ENCODE assay signal across 21 mouse cellular contexts in genomic region chr2:11679626-11680025, GRCm38 (mm10). TPM values are rescaled to one million over a fixed set of nuclear protein-coding genes. Genes with fewer than 3 reads are reported as not detected.
"Had no signal": no experiment of that assay in that cellular context is flagged by ENCODE, and none has a peak within 500 bp of the region (broad histone marks: within the 10 kb centered on the region; RNA-seq: fewer than 3 reads in every experiment).

No protein-coding gene starts in this region.

- H3K9ac ChIP-seq: liver, embryonic 15.5 days; neural tube, embryonic 13.5 days had no signal

- H3K4me3 ChIP-seq: left cerebral cortex, adult 2 months; limb, embryonic 10.5 days; liver, embryonic 15.5 days; megakaryocyte, embryonic 14.5 days; neural tube, embryonic 13.5 days had no signal

- H3K9me3 ChIP-seq: limb, embryonic 10.5 days; liver, embryonic 15.5 days; neural tube, embryonic 13.5 days had no signal

- H3K27me3 ChIP-seq: liver, embryonic 15.5 days; neural tube, embryonic 13.5 days had no signal

- H3K36me3 ChIP-seq: limb, embryonic 10.5 days; liver, embryonic 15.5 days; neural tube, embryonic 13.5 days had no signal

- H3K4me1 ChIP-seq: limb, embryonic 10.5 days; liver, embryonic 15.5 days; neural tube, embryonic 13.5 days had no signal

- DNase-seq: kidney, postnatal 25 days; lung, adult 2 months; lung, postnatal 10 days; retina, postnatal 1 day; thymus, adult 2 months; thymus, postnatal 36 days had no signal

- H3K4me2 ChIP-seq: liver, embryonic 11.5 days; liver, embryonic 15.5 days; midbrain, embryonic 11.5 days; neural tube, embryonic 13.5 days had no signal

- ATAC-seq: midbrain, embryonic 16.5 days had no signal

- H3K27ac ChIP-seq: left cerebral cortex, adult 2 months; limb, embryonic 10.5 days; liver, embryonic 15.5 days; macrophage; neural tube, embryonic 13.5 days had no signal

RNA-seq across cellular contexts. Expression of gene Il2ra, which starts 37.0 kb away (rescaled TPM):
- polyA plus RNA-seq: kidney, embryonic 16.5 days; limb, embryonic 10.5 days; limb, embryonic 14.5 days; liver, embryonic 15.5 days; midbrain, embryonic 11.5 days; stomach, embryonic 16.5 days had no signal

RNA-seq across cellular contexts. Expression of gene Gm17490, which starts 53.6 kb away (rescaled TPM):
- total RNA-seq: layer of hippocampus, postnatal 25 days; left cerebral cortex, adult 2 months; left cerebral cortex, postnatal 14 days had no signal
- polyA plus RNA-seq: kidney, embryonic 16.5 days; limb, embryonic 10.5 days; limb, embryonic 14.5 days; liver, embryonic 11.5 days; liver, embryonic 15.5 days; lung, adult 2 months; macrophage; midbrain, embryonic 11.5 days; midbrain, embryonic 16.5 days; neural tube, embryonic 13.5 days; small intestine, adult 2 months; stomach, embryonic 16.5 days; thymus, adult 2 months had no signal
